Mouse (Mus musculus): Measurements from ENCODE around the gene Taf1b. TPM values are rescaled to one million over a fixed set of nuclear protein-coding genes. Genes with fewer than 3 reads are reported as not detected.
"Not testable (repeated sequence)": the region's sequence is repeated elsewhere in the genome, so short reads cannot be mapped to it uniquely, and the experiment has no call there.

Gene Taf1b
- polyA plus RNA-seq (2015; fragmentation: Nextera tagmentation; extraction: Ambion mirVana): 42.1 and 42.4 TPM in 2 replicates

DNA sequence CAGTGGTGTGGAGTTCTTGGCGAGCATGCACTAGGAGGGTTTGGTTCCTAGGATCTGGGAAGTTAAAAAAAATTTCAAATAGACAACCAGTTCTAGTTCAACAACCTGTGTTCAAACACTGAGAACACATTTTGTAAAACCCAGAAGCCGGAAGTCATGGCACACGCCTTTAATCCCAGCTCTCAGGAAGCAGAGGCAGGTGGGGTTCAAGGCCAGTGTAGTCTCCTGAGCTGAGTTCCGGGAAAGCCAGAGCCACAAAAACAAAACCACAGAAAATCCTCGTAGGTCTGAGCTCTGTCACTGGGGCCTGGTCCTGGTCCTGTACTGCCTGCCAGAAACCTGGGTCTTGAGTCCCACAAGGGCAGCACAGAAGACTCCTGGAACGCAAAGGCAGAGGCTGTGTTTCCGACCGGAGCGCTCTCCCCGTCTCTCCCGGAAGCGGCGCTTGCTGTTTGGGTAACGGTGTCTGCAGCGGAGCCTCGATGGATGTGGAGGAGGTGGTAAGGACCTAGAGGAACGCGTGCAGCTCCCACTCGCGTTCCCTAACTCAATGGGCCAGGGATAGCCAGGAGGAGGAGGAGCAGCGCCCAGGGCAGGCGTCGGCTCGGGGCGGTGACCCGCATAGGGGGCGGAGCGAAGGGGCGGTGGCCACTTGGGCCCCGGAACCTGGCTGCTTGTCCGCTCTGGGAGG, at the start of gene Taf1b:
Taf1b (plus strand) TSS at position 210 of the 691 bp plus-strand sequence.
- Histone ChIP-seq H3K36me3 (no peaks in the 10 kb centered on the region; the same call in 1 of the 2 replicates), H3K27me3 (no peaks in the 10 kb centered on the region), H3K4me3 (peak within 1 kb of the TSS; percentile 77), H3K4me2 (replicated peaks) (peak within 1 kb of the TSS; percentile 56), H3K9ac (replicated peaks) (peak within 1 kb of the TSS; percentile 83), H3K9me3 (no peaks in the 10 kb centered on the region), H3K4me1 (no peaks in the 10 kb centered on the region), H3K27ac (replicated peaks) (peak within 1 kb of the TSS; percentile 46)
- peak; percentile 90 for ATAC-seq (replicated peaks)
- 9% methylated on average over 31 of the region's 31 CpGs for WGBS

DNA sequence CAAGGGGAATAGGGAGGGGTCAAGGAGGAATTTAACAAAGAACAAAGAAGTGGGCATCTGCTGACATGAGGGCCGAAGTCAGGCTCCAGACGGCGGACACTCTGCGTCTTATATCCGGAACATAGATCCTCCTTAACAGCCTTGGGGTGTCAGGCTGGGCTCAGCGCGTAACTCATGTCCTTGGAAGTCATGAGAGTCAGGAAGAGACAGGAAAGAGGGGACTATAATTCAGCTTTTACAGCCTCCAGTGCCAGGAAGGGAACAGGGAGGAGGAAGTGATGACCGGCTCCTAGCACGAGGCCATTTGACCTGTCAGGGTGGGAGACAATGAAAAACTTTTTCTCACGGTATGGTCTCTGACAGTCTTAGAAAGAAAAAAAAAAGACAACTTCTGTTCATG, 37.8 kb upstream of the Taf1b start:
- Histone ChIP-seq H3K9me3 (no peaks in the 10 kb centered on the region), H3K36me3 (no peaks in the 10 kb centered on the region), H3K4me2 (replicated peaks) (no peak overlapping the region), H3K4me3 (no peak overlapping the region), H3K9ac (replicated peaks) (no peak overlapping the region), H3K4me1 (no peaks in the 10 kb centered on the region), H3K27ac (replicated peaks) (no peak overlapping the region), H3K27me3 (no peaks in the 10 kb centered on the region)
- no peak for ATAC-seq (replicated peaks)
- WGBS: 94% methylated on average over 10 of the region's 10 CpGs

GRCm38 (mm10) chr12:24462121-24462520, 36.0 kb upstream of the Taf1b start:
- not testable (repeated sequence) for H3K36me3 ChIP-seq; ATAC-seq (replicated peaks); H3K27me3 ChIP-seq; H3K27ac ChIP-seq (replicated peaks); H3K9ac ChIP-seq (replicated peaks); H3K9me3 ChIP-seq; H3K4me3 ChIP-seq; H3K4me2 ChIP-seq (replicated peaks); H3K4me1 ChIP-seq
- WGBS: 40% methylated on average over 4 of the region's 4 CpGs

- not testable (repeated sequence) for H3K27ac ChIP-seq (replicated peaks); ATAC-seq (replicated peaks); H3K4me2 ChIP-seq (replicated peaks); H3K27me3 ChIP-seq; H3K9ac ChIP-seq (replicated peaks); H3K36me3 ChIP-seq; H3K4me1 ChIP-seq; H3K4me3 ChIP-seq; H3K9me3 ChIP-seq
- WGBS: 89% methylated on average over 6 of the region's 6 CpGs
These were observed 34.7 kb upstream of the Taf1b start for GRCm38 (mm10) chr12:24463490-24463889.

DNA sequence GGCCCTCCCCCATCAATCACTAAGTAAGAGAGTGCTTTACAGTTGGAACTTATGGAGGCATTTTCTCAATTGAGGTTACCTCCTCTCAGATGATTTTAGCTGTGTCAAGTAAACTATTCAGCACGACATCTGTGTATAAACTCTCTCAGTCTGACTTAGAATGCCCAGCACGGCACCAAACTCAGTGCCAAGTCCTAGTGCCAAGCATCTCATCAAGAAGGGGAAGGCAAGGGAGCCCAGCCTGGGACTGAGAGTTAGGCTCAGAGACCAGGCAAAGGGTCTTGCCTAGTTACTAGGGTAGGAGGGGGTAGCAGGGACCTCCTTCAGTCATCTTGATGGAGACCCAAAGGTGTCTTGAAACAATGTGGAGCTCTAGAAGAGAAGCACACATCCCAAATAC, 29.2 kb upstream of the Taf1b start:
- Histone ChIP-seq H3K27ac (replicated peaks) (no peak overlapping the region), H3K27me3 (no peaks in the 10 kb centered on the region), H3K4me2 (replicated peaks) (no peak overlapping the region), H3K9me3 (no peaks in the 10 kb centered on the region), H3K9ac (replicated peaks) (no peak overlapping the region), H3K36me3 (no peaks in the 10 kb centered on the region), H3K4me3 (no peak overlapping the region), H3K4me1 (no peaks in the 10 kb centered on the region)
- no peak for ATAC-seq (replicated peaks)
- WGBS: 69% methylated on average over 2 of the region's 2 CpGs

GRCm38 (mm10) chr12:24470943-24471342, 27.2 kb upstream of the Taf1b start:
- Histone ChIP-seq H3K9ac (replicated peaks) (no peak overlapping the region), H3K4me3 (no peak overlapping the region), H3K4me1 (no peaks in the 10 kb centered on the region), H3K9me3 (no peaks in the 10 kb centered on the region), H3K36me3 (no peaks in the 10 kb centered on the region), H3K27me3 (no peaks in the 10 kb centered on the region), H3K27ac (replicated peaks) (no peak overlapping the region), H3K4me2 (replicated peaks) (no peak overlapping the region)
- ATAC-seq (replicated peaks): no peak
- 18% methylated on average over 4 of the region's 4 CpGs for WGBS

DNA sequence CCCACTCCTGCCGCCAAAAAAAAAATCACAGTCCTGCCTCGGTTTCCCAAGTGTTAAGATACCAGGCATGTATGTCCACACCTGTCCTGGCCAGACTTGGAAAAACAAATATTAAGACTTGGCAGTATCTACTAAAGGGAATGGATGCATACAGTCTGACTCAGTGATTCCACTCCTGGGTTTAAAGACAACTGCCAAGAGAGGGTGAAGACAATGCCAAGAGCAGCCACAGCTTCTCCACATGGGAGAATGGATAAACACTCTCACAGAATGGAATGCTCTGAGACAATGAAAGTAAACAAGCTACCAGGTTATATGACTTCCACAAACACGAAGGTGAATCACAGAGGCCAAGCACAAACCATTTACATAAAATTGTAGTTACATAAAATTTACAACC, 24.9 kb upstream of the Taf1b start:
- ATAC-seq (replicated peaks): no peak
- H3K27me3 ChIP-seq: no peaks in the 10 kb centered on the region
- no peak overlapping the region for H3K4me2 ChIP-seq (replicated peaks)
- 80% methylated on average over 3 of the region's 3 CpGs for WGBS
- H3K4me3 ChIP-seq: no peak overlapping the region
- H3K9me3 ChIP-seq: no peaks in the 10 kb centered on the region
- no peak overlapping the region for H3K9ac ChIP-seq (replicated peaks)
- H3K4me1 ChIP-seq: no peaks in the 10 kb centered on the region
- no peak overlapping the region for H3K27ac ChIP-seq (replicated peaks)
- H3K36me3 ChIP-seq: no peaks in the 10 kb centered on the region

DNA sequence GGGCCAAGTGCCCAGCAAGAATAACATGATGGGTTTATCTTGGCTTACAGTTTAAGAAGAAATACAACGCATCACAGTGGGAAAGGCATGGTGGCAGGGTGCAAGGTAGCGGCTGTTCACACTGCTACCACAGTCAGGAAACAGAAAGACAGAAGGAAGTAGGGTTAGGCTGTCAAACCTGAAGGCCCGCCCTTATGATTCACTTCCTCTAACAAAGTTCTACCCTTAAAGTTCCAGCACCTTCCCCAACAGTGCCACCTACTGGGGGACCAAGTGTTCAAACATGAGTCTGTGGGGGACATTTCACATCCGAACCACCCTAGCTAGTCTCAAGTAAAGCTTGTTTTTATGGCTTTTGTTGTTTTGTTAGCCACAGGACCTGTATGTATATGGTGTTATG, 13.2 kb upstream of the Taf1b start:
- H3K4me1 ChIP-seq: no peaks in the 10 kb centered on the region
- H3K4me2 ChIP-seq (replicated peaks): no peak overlapping the region
- ATAC-seq (replicated peaks): no peak
- 96% methylated on average over 4 of the region's 4 CpGs for WGBS
- no peak overlapping the region for H3K9ac ChIP-seq (replicated peaks)
- no peak overlapping the region for H3K4me3 ChIP-seq
- no peaks in the 10 kb centered on the region for H3K27me3 ChIP-seq
- H3K27ac ChIP-seq (replicated peaks): no peak overlapping the region
- no peaks in the 10 kb centered on the region for H3K9me3 ChIP-seq
- H3K36me3 ChIP-seq: no peaks in the 10 kb centered on the region

- 89% methylated on average over 1 of the region's 1 CpGs for WGBS
- Histone ChIP-seq H3K9me3 (no peaks in the 10 kb centered on the region), H3K4me2 (replicated peaks) (no peak overlapping the region), H3K4me3 (no peak overlapping the region), H3K27ac (replicated peaks) (no peak overlapping the region), H3K27me3 (no peaks in the 10 kb centered on the region), H3K36me3 (no peaks in the 10 kb centered on the region), H3K4me1 (no peaks in the 10 kb centered on the region), H3K9ac (replicated peaks) (no peak overlapping the region)
- no peak for ATAC-seq (replicated peaks)
These were observed 11.3 kb upstream of the Taf1b start for GRCm38 (mm10) chr12:24486882-24487281.

DNA sequence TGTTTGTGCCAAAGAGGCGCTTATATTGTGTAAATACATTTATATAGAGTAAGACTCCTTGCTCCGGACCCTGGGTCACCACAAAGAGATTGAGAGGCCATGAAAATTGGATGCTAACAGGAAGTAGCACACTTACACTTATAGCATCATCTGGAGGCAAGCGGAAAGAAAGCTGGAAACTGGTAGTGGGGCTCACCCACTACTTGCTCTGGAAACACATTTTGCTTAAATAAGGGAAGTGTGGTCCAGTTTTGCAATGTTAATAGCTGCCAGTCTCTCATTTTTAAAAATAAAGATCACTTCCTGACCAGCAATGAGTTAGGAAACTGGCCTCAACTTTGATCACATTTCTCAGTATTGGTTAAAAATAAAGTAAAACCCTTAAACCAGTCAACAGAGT, 5.7 kb upstream of the Taf1b start:
- H3K4me1 ChIP-seq; H3K4me2 ChIP-seq (replicated peaks); H3K4me3 ChIP-seq; H3K9ac ChIP-seq (replicated peaks); H3K36me3 ChIP-seq; H3K27me3 ChIP-seq; ATAC-seq (replicated peaks); H3K9me3 ChIP-seq; H3K27ac ChIP-seq (replicated peaks): not testable (repeated sequence)
- 80% methylated on average over 3 of the region's 3 CpGs for WGBS

GRCm38 (mm10) chr12:24493011-24493410, 5.1 kb upstream of the Taf1b start:
- Histone ChIP-seq H3K27ac (replicated peaks) (no peak overlapping the region), H3K9ac (replicated peaks) (no peak overlapping the region), H3K4me3 (0 out of 2 replicates have a peak overlapping the region, but pooled peaks have one; percentile 15), H3K9me3 (no peaks in the 10 kb centered on the region), H3K4me1 (no peaks in the 10 kb centered on the region), H3K36me3 (no peaks in the 10 kb centered on the region), H3K4me2 (replicated peaks) (peak overlapping the region; percentile 31; the same call in 1 of the 2 replicates), H3K27me3 (no peaks in the 10 kb centered on the region)
- ATAC-seq (replicated peaks): no peak
- 63% methylated on average over 9 of the region's 9 CpGs for WGBS

DNA sequence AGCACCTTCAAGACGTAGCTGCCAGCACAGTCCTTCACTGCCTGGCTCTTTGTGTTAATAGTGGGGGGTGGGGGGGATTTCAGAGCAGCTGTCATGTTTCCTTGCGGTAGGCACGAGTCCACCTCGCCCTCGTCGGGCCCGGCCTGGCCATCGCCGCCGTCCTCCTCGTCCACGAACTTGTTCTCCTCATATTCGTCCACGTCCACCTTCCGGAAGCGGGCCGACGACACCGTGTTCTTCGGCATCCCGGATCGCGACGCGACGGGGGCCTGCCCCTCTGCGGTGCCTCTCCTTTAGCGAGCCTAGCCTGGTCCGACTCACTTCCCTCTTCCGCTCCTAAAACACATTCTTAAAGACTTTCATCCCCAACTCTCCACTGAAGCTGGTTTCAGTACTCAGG, 4.7 kb upstream of the Taf1b start:
- H3K27me3 ChIP-seq: no peaks in the 10 kb centered on the region

DNA sequence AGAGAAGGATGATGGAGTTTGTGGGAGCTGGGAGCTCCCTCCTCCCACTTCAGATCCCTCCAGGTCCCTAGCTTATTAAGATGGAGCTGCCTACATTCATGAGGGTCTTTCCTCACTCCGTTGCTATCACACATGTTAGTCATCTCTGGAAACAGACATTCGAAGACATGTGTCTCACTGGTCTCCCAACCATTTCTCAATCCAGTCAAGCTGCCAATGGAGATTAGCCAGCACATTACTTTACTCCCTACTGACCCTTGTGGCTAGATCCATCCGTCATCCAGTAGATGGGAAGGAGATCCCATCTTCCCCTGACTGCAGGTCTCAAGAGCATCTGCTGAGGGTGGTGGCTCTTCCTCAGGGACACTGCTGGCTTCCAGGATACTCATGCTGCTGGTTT, 3.4 kb upstream of the Taf1b start:
- H3K4me1 ChIP-seq; H3K36me3 ChIP-seq; H3K27me3 ChIP-seq; H3K4me2 ChIP-seq (replicated peaks); ATAC-seq (replicated peaks); H3K27ac ChIP-seq (replicated peaks); H3K9ac ChIP-seq (replicated peaks); H3K9me3 ChIP-seq; H3K4me3 ChIP-seq: not testable (repeated sequence)
- WGBS: 98% methylated on average over 3 of the region's 3 CpGs

More for the DNA sequence above, 4.7 kb upstream of the Taf1b start:
- no peak overlapping the region for H3K9ac ChIP-seq (replicated peaks)
- no peak for ATAC-seq (replicated peaks)
- peak overlapping the region; percentile 15; the same call in 1 of the 2 replicates for H3K4me3 ChIP-seq
- no peaks in the 10 kb centered on the region for H3K36me3 ChIP-seq
- H3K27ac ChIP-seq (replicated peaks): no peak overlapping the region
- 65% methylated on average over 30 of the region's 30 CpGs for WGBS
- peak overlapping the region; percentile 31 for H3K4me2 ChIP-seq (replicated peaks)
- H3K4me1 ChIP-seq: no peaks in the 10 kb centered on the region
- no peaks in the 10 kb centered on the region for H3K9me3 ChIP-seq

Measured in forebrain, embryonic 15.5 days (tissue).